Mouse (Mus musculus): ENCODE data around the gene Wdr18.

Wdr18 gene

DNA sequence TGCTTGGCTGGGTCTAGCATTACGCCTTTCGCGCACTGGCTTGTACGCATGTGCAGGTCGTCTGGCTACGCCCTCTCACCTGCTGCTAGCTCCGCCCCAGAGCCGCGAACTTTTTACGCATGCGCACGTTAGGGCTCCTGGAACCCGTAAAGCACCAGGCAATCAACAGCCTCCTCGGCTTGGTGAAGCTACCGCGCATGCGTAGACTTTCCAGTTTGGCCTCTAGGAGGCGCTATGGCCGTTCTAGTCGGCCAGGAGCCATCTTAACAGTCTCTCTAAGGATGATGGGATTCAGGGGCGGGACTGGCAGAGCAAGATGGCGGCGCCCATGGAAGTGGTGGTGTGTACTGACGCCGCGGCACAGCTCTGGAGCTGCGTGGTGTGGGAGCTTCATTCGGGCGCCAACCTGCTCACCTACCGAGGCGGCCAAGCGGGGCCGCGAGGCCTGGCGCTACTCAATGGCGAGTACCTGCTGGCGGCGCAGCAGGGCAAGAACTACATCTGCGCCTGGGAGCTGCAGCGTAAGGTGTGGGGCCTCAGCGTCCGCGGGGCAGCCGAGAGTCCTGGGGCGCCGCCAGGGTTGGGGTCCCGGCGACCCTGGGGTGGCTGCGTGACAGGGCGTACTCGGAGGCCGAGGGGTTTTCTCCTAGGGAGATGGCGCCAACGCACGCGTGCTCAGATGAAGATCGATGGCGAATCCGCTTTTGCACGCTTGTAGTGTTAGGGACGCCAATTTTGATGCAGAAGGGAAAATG lies at the start of gene Wdr18:
Gene Wdr18 (plus strand): TSS at position 306 of the 755 bp plus-strand sequence.
- CTCF ChIA-PET = interaction anchor here (0.5 to 3.3 kb wide), 97 partner anchors 9 to 619 kb away, joined by 3 to 48 read pairs (median 4); partner anchors contain the start of genes Med16 (in 3 of the 4), Tmem259 (in 3 of the 4), Arid3a (in 2 of the 4) and Cbarp (in 2 of the 4)
- POLR2A ChIA-PET = interaction anchor here (0.5 to 3.6 kb wide), 128 partner anchors 9 to 716 kb away, joined by 3 to 84 read pairs (median 4); partner anchors contain the start of genes Med16 (in 3 of the 4), Ptbp1 (in 3 of the 4), Tmem259 (in 3 of the 4) and Arid3a (in 2 of the 4)

GRCm38 (mm10) chr10:79910556-79910955 lies 49.4 kb upstream of the Wdr18 start, which contains the start of gene Gm26602:
Gene Gm26602, plus strand, starts transcription at chr10:79910856.
- POLR2A ChIA-PET = interaction anchor here in 2 of 4 experiments (0.8 to 5.7 kb wide), 11 partner anchors 9 to 316 kb away, joined by 3 to 84 read pairs (median 3); partner anchors contain the start of genes Mum1 (in 1 of the 2), Ptbp1 (in 1 of the 2) and Wdr18 (in 1 of the 2)
- CTCF ChIA-PET = interaction anchor here in 2 of 4 experiments (0.7 to 1.1 kb wide), 3 partner anchors 142 to 172 kb away, joined by 4 read pairs; no protein-coding TSS in a partner anchor

DNA sequence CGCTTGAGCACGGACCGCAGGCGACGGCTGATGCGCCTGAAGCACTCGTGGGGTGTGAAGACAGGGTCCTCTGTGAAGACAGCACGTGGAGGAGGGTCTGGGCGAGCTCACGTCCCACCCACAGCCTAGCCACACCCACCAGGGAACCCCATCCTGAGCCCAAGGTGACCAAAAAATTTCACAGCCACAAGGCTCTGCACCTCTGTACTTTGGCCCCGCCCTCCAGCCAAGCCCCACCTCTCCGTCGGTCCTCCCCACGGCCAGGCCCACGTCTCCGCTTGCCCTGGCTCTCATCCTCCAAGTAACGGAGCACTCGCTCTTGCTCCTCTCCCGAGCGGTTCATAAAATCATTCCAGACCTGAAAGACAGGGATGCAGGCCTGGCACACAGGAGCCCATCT lies 47.5 kb upstream of the Wdr18 start:
- ChIA-PET POLR2A (interaction anchor here in 2 of 4 experiments (0.6 to 1.4 kb wide), 5 partner anchors 9 to 74 kb away, joined by 3 to 4 read pairs (median 3); partner anchors contain the start of gene R3hdm4 (in 1 of the 2)), CTCF (interaction anchor here in 2 of 4 experiments (0.6 to 1.1 kb wide), 4 partner anchors 19 to 314 kb away, joined by 3 to 6 read pairs (median 3); partner anchors contain the start of gene Mum1 (in 1 of the 2))

- POLR2A ChIA-PET = interaction anchor here (0.5 to 1.6 kb wide), 12 partner anchors 9 to 281 kb away, joined by 3 to 9 read pairs (median 3); partner anchors contain the start of gene Tmem259 (in 1 of the 4)
- CTCF ChIA-PET = interaction anchor here in 2 of 4 experiments (0.5 to 1.1 kb wide), 5 partner anchors 11 to 407 kb away, joined by 3 read pairs; no protein-coding TSS in a partner anchor
Observed at GRCm38 (mm10) chr10:79914131-79914947, 45.6 kb upstream of the Wdr18 start.

DNA sequence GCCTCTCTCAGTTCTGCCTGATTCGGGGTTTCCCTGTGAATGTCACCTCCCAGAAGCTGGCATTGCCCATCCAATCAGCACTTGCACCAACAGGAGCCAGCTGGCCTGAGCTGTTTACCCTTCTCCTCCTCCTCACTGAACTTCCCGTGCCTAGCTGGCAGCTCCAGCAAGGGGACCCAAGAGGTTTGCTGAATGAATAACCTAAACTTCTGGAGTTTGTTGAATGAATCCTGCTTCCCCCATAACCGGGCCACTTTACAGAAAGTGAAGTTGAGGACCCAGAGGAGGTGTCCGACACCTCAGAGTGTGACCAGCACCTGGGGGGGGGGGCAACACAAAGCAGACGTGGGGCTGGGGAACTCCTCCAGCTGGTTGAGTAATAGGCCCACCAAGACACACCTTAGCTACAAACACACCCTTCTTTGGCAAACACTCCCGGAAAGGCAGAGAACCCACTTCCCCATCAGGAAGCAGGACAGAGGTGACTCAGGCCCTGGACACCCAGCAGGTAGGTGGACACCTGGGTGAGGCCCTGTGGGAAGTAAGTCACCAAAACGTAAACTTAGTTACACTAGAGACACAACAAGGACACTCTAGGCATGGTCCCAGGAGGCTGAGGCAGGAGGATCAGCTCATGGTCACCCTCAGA lies 44.9 kb upstream of the Wdr18 start:
- POLR2A ChIA-PET = interaction anchor here (0.6 to 1.6 kb wide), 5 partner anchors 17 to 253 kb away, joined by 3 to 9 read pairs (median 3); no protein-coding TSS in a partner anchor
- CTCF ChIA-PET = interaction anchor here in 3 of 4 experiments (0.6 to 1.1 kb wide), 4 partner anchors 11 to 157 kb away, joined by 3 read pairs; no protein-coding TSS in a partner anchor

DNA sequence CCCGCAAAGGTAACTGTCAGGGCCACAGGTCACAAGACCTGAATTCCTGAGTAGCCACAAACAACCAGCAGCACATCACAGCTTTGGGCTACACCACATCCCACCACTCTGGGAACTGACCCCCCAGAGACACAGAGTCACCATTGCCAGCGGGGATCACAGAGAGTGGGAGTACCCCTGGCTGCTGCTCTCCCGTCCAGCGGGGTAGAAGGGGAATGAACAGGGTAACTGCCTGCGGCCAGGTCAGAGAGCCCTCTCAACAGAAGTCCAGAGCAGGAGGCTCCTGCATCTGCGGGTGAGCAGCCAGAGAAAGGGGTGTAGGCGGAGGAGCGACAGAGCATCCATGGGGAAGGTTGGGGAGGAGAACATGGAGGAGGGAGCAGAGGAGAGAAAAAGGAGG lies 43.9 kb upstream of the Wdr18 start:
- ChIA-PET CTCF (interaction anchor here in 2 of 4 experiments (0.6 to 1.4 kb wide), 3 partner anchors 12 to 388 kb away, joined by 3 read pairs; no protein-coding TSS in a partner anchor), POLR2A (interaction anchor here in 3 of 4 experiments (0.7 to 4.0 kb wide), 6 partner anchors 8 to 136 kb away, joined by 3 to 30 read pairs (median 3); partner anchors contain the start of gene Med16 (in 1 of the 3))

GRCm38 (mm10) chr10:79916808-79917531 lies 43.0 kb upstream of the Wdr18 start, which contains the start of gene Kiss1r:
Gene Kiss1r, plus strand, starts transcription at chr10:79916971.
- POLR2A ChIA-PET = interaction anchor here (0.5 to 4.0 kb wide), 24 partner anchors 9 to 720 kb away, joined by 3 to 30 read pairs (median 5); partner anchors contain the start of genes Med16 (in 4 of the 4) and Wdr18 (in 1 of the 4)
- CTCF ChIA-PET = interaction anchor here in 3 of 4 experiments (0.5 to 1.6 kb wide), 10 partner anchors 9 to 433 kb away, joined by 3 to 4 read pairs (median 3); partner anchors contain the start of genes Arid3a (in 1 of the 3), Plppr3 (in 1 of the 3), Prtn3 (in 1 of the 3) and Wdr18 (in 1 of the 3)

GRCm38 (mm10) chr10:79917532-79918100 lies 42.3 kb upstream of the Wdr18 start:
- ChIA-PET CTCF (interaction anchor here in 3 of 4 experiments (0.5 to 1.6 kb wide), 8 partner anchors 9 to 433 kb away, joined by 3 to 4 read pairs (median 3); partner anchors contain the start of genes Arid3a (in 1 of the 3), Plppr3 (in 1 of the 3), Prtn3 (in 1 of the 3) and Wdr18 (in 1 of the 3)), POLR2A (interaction anchor here (0.6 to 4.0 kb wide), 19 partner anchors 9 to 251 kb away, joined by 3 to 30 read pairs (median 4); partner anchors contain the start of genes Med16 (in 4 of the 4), Ptbp1 (in 1 of the 4) and Wdr18 (in 1 of the 4))

DNA sequence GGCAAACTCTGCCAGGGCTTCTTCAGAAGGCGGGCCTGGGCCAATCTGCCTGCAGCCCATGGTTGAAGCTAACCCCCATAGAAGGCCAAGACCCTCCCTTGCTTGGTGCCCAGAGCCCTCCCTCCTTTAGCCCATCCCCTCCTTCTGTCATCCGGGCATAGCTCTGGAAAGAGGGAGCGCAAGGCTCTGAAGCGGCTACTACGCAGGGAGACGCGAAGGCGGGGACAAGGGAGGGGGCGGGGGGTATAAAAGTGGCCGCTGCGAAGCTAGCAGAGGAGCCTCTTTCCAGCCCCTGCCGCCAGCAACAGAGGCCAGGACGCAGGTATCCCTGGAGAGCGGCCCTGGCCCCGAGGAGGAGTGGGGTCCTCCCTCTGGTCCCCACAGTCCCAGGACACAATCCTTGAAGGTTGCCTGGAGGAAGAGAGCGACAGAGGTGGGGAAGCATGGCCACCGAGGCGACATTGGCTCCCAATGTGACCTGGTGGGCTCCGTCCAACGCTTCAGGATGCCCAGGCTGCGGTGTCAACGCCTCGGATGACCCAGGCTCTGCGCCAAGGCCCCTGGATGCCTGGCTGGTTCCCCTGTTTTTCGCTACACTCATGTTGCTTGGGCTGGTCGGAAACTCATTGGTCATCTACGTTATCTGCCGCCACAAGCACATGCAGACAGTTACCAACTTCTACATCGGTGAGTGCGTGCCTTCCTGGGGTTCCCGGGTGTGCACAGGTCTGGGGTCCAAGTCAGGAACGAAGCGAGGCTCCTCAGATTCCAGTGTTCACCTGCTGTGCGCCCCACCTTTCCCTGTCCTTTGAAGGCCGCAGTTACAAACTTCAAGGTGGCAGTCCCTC lies 41.5 kb upstream of the Wdr18 start:
- POLR2A ChIA-PET = interaction anchor here (0.5 to 4.0 kb wide), 9 partner anchors 10 to 250 kb away, joined by 3 to 30 read pairs (median 4); partner anchors contain the start of genes Med16 (in 3 of the 4), Ptbp1 (in 1 of the 4) and Stk11 (in 1 of the 4)
- CTCF ChIA-PET = interaction anchor here in 1 of 4 experiments (1.2 to 1.6 kb wide), 3 partner anchors 21 to 432 kb away, joined by 3 to 4 read pairs (median 3); no protein-coding TSS in a partner anchor

- ChIA-PET POLR2A (interaction anchor here in 3 of 4 experiments (0.5 to 5.0 kb wide), 8 partner anchors 11 to 249 kb away, joined by 3 to 30 read pairs (median 5); partner anchors contain the start of genes Med16 (in 2 of the 3) and Wdr18 (in 1 of the 3)), CTCF (interaction anchor here in 1 of 4 experiments (0.8 to 1.0 kb wide), 2 partner anchors 37 to 245 kb away, joined by 3 read pairs; no protein-coding TSS in a partner anchor)
Observed at GRCm38 (mm10) chr10:79919251-79919849, 40.6 kb upstream of the Wdr18 start.

DNA sequence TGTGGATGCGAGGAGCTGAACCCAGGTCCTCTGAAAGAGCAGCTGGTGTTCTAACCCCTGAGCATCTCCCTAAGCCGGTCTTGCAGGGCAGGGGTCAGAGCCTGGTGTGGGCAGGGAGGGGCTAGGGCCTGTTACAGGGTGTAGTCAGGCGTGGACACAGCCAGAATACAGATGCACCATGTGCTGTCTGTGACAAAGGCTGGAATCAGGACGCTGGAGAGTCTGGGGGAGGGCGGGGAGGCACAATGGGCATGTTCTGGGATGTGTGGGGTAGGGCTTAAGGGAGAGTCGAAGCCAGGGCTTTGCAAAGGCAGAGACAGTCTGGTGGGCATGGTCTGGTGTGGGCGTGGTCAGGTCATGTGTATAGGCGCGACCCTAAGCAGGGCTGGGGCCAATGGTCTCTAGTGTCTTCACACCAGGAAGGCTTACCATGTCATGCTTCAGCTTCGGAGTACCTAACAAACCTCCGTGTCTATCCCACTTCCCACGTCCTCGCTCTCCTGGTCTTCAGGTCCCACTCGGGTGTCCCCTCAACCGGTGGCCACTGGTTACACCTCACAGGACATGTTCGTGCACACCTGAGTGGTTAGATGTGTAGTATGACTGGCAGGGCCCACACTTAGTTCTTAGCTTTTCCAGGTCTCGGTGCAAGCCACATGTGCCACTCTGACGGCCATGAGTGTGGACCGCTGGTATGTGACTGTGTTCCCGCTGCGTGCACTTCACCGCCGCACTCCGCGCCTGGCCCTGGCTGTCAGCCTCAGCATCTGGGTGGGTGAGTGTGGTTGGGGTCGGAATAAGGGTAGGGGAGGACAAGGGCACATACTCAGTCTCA lies 39.7 kb upstream of the Wdr18 start:
- ChIA-PET POLR2A (interaction anchor here in 3 of 4 experiments (0.6 to 5.0 kb wide), 10 partner anchors 11 to 407 kb away, joined by 3 to 28 read pairs (median 4); partner anchors contain the start of genes Med16 (in 2 of the 3) and Wdr18 (in 1 of the 3)), CTCF (interaction anchor here in 3 of 4 experiments (0.5 to 1.0 kb wide), 4 partner anchors 37 to 244 kb away, joined by 3 to 4 read pairs (median 4); no protein-coding TSS in a partner anchor)

GRCm38 (mm10) chr10:79920958-79921535 lies 38.9 kb upstream of the Wdr18 start, which contains the start of gene R3hdm4:
Gene R3hdm4, minus strand, starts transcription at chr10:79921208.
- ChIA-PET POLR2A (interaction anchor here (0.5 to 5.0 kb wide), 10 partner anchors 9 to 300 kb away, joined by 3 to 28 read pairs (median 4); partner anchors contain the start of genes Med16 (in 3 of the 4), Ptbp1 (in 1 of the 4) and Wdr18 (in 1 of the 4)), CTCF (interaction anchor here in 3 of 4 experiments (0.5 to 1.3 kb wide), 3 partner anchors 66 to 141 kb away, joined by 3 to 4 read pairs (median 4); no protein-coding TSS in a partner anchor)

All from embryonic stem cell, embryonic (primary cell).